Mouse (Mus musculus) midbrain, embryonic 10.5 days (tissue): Measurements from ENCODE around the gene Grip1. TPM values are rescaled to one million over a fixed set of nuclear protein-coding genes. Genes with fewer than 3 reads are reported as not detected.

Source experiments
- DNase-seq: peaks from one replicate; pipeline ENCODE4 v3.0.0-alpha.2; 2017; ENCODE audit warnings: low spot score
- H3K27ac ChIP-seq: fragments of 300-500 bp; sonication (generic); replicated peaks from 2 replicates; pipeline ENCODE4 v1.5.1; 2016; ENCODE audit warnings: mild to moderate bottlenecking
- H3K27me3 ChIP-seq: fragments of 300-500 bp; sonication (generic); 2 replicates; pipeline ENCODE4 v1.6.1; 2016; ENCODE audit warnings: low read depth, mild to moderate bottlenecking; ENCODE audit not compliant: poor library complexity, severe bottlenecking
- H3K36me3 ChIP-seq: fragments of 300-500 bp; sonication (generic); 2 replicates; pipeline ENCODE4 v1.6.1; 2016; ENCODE audit warnings: mild to moderate bottlenecking, moderate library complexity
- H3K4me1 ChIP-seq: fragments of 300-500 bp; sonication (generic); 2 replicates; pipeline ENCODE4 v1.6.1; 2016
- H3K4me3 ChIP-seq: fragments of 300-500 bp; sonication (generic); 2 replicates; pipeline ENCODE4 v1.5.1; 2016; ENCODE audit warnings: mild to moderate bottlenecking, moderate library complexity
- H3K9me3 ChIP-seq: fragments of 300-500 bp; sonication (generic); replicated peaks from 2 replicates; pipeline ENCODE4 v1.6.1; 2016; ENCODE audit warnings: mild to moderate bottlenecking
- WGBS: fragments of 180-500 bp; shearing (Covaris S2); methylation state at CpG from one replicate; pipeline ENCODE4 v1.1.7; 2016; 5-methylcytosine and 5-hydroxymethylcytosine counted together
- polyA plus RNA-seq: library from polyadenylated mRNA; unstranded; fragments of >200 nt; fragmentation: Nextera tagmentation; extraction: Ambion mirVana; gene quantifications from 2 replicates; pipeline ENCODE4 v1.2.1, GENCODE M21; 2016

The Grip1 gene
- polyA plus RNA-seq, 1 experiment from 2014 or later = 5.0 TPM

DNA sequence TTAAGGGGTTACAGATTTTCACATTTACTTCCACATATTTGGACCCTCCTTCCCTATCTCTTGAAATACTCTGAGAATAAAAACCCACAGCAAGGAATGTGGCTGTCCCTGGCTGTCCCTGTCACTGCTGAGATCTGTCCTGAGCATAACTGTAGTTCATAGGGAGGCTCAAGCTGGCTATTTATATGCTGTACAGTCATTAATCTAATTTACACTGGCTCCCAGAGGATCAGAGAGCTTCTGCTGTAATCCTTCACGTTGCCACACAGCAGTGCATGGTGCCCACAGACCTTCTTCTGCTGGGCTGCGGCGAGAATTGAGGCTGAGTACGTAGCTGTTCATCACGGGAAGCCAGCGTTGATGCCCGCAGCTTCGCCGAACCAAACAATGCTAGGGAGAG, 464.4 kb downstream of the Grip1 start:
- H3K9me3 ChIP-seq = no peaks in the 10 kb centered on the region
- no peak for DNase-seq
- no peak overlapping the region for H3K4me3 ChIP-seq
- no peaks in the 10 kb centered on the region for H3K4me1 ChIP-seq
- H3K27me3 ChIP-seq = no peaks in the 10 kb centered on the region
- no peak overlapping the region for H3K27ac ChIP-seq
- WGBS = 89% methylated on average over 9 of the region's 9 CpGs
- H3K36me3 ChIP-seq = no peaks in the 10 kb centered on the region

DNA sequence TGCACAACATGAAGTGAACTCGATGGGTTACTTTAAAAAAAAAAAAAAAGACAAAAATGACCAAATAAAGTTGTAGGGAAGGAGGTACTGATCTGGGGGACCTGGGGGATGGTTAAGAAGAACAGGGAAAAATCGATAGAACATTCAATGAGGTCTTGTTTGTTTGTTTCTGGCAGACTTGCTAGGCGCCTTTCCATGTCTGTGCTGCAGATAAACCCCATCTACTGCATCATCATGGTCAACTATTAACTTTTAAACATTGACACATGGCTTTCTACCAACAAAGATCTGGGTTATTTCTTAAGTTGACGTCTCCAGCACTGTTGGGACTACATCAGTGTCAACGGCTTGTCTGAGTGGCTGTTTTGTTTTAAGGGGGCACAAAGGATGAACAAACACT, 474.3 kb downstream of the Grip1 start:
- H3K9me3 ChIP-seq = no peaks in the 10 kb centered on the region
- peaks cover 7% of the 10 kb centered on the region for H3K4me1 ChIP-seq
- H3K27ac ChIP-seq = no peak overlapping the region
- no peaks in the 10 kb centered on the region for H3K27me3 ChIP-seq
- DNase-seq = no peak
- H3K36me3 ChIP-seq = no peaks in the 10 kb centered on the region
- no peak overlapping the region for H3K4me3 ChIP-seq
- 82% methylated on average over 5 of the region's 5 CpGs for WGBS

- DNase-seq = no peak
- Histone ChIP-seq H3K36me3 (no peaks in the 10 kb centered on the region), H3K4me3 (no peak overlapping the region), H3K27ac (no peak overlapping the region), H3K27me3 (no peaks in the 10 kb centered on the region), H3K9me3 (no peaks in the 10 kb centered on the region), H3K4me1 (peaks cover 7% of the 10 kb centered on the region)
- 93% methylated on average over 2 of the region's 2 CpGs for WGBS
These were observed 475.3 kb downstream of the Grip1 start for GRCm38 (mm10) chr10:119928921-119929320.

DNA sequence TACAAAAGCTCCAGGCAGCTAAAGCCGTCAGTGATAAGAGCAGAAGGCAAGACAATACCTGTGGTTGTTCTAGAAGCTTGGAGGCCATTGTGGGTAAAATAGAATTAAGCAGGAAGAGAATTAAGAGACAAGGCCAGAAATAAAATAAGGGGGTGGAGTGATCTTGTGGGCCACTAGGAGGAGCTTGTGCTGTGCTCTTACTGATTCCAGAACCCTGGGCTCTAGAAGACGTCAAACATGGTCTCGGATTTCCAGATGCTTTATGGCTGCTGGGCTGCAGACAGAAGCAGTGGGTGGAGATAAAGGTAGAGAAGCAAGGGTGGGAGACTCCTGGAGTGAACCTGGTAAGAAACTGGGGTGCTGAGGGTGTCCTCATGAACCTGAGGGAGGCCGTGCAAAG, 479.2 kb downstream of the Grip1 start:
- no peak for DNase-seq
- H3K36me3 ChIP-seq = no peaks in the 10 kb centered on the region
- H3K4me3 ChIP-seq = no peak overlapping the region
- no peaks in the 10 kb centered on the region for H3K27me3 ChIP-seq
- no peak overlapping the region for H3K27ac ChIP-seq
- WGBS = 76% methylated on average over 4 of the region's 4 CpGs
- H3K9me3 ChIP-seq = no peaks in the 10 kb centered on the region
- no peaks in the 10 kb centered on the region for H3K4me1 ChIP-seq

- no peaks in the 10 kb centered on the region for H3K9me3 ChIP-seq
- no peak for DNase-seq
- H3K27me3 ChIP-seq = no peaks in the 10 kb centered on the region
- no peaks in the 10 kb centered on the region for H3K4me1 ChIP-seq
- H3K27ac ChIP-seq = no peak overlapping the region
- no peaks in the 10 kb centered on the region for H3K36me3 ChIP-seq
- 94% methylated on average over 5 of the region's 5 CpGs for WGBS
- no peak overlapping the region for H3K4me3 ChIP-seq
These were observed 479.7 kb downstream of the Grip1 start for GRCm38 (mm10) chr10:119933362-119933761.

DNA sequence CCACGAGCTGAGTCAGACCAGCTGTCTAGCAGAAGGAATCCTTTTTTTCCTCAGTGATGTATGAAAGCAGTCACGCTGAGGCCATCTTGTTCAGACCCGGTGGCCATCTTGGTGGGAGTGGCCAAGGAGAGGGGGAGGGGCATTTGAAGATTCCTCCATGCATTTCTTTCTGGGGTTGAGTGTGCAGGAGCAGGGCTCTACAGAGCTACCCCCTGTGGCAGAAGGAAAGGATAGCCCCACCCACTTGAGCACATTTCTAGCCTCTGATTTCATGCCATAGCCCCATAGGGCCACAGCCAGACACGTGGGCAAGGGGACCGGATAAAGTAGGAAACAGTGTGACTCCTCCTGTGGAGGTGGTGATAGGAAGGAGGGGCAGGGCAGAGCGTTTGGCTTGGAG, 481.6 kb downstream of the Grip1 start:
- Histone ChIP-seq H3K27me3 (no peaks in the 10 kb centered on the region), H3K4me1 (no peaks in the 10 kb centered on the region), H3K9me3 (no peaks in the 10 kb centered on the region), H3K27ac (no peak overlapping the region), H3K36me3 (no peaks in the 10 kb centered on the region), H3K4me3 (no peak overlapping the region)
- DNase-seq = no peak
- 88% methylated on average over 6 of the region's 6 CpGs for WGBS

DNA sequence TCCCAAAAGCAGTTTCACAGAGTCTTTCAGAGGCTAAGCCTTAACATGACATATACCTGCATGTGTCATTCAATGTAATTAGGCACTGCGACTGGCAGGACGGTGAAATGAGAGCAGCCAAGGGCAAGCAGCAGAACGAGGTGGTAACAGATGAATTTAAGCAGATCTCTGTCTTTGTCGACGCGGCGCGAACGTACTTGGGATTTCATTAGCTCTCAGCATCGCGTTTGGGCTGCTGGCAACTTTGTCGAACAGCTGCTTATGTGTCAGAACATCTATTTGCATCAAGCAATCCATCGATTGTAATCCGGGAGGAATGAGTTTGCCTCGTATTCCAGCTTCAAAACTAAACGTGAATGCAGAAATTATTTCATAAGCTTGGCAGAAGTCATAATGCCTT, 483.9 kb downstream of the Grip1 start:
- 90% methylated on average over 16 of the region's 16 CpGs for WGBS
- no peaks in the 10 kb centered on the region for H3K4me1 ChIP-seq

GRCm38 (mm10) chr10:119943906-119944305, 490.3 kb downstream of the Grip1 start:
- no peak for DNase-seq
- Histone ChIP-seq H3K4me1 (no peaks in the 10 kb centered on the region), H3K9me3 (no peaks in the 10 kb centered on the region), H3K4me3 (no peak overlapping the region), H3K27me3 (no peaks in the 10 kb centered on the region), H3K27ac (no peak overlapping the region), H3K36me3 (no peaks in the 10 kb centered on the region)
- WGBS = 90% methylated on average over 8 of the region's 8 CpGs

More for the DNA sequence above, 483.9 kb downstream of the Grip1 start:
- no peaks in the 10 kb centered on the region for H3K9me3 ChIP-seq
- no peaks in the 10 kb centered on the region for H3K36me3 ChIP-seq
- H3K27ac ChIP-seq = no peak overlapping the region
- no peaks in the 10 kb centered on the region for H3K27me3 ChIP-seq
- DNase-seq = no peak
- H3K4me3 ChIP-seq = no peak overlapping the region

DNA sequence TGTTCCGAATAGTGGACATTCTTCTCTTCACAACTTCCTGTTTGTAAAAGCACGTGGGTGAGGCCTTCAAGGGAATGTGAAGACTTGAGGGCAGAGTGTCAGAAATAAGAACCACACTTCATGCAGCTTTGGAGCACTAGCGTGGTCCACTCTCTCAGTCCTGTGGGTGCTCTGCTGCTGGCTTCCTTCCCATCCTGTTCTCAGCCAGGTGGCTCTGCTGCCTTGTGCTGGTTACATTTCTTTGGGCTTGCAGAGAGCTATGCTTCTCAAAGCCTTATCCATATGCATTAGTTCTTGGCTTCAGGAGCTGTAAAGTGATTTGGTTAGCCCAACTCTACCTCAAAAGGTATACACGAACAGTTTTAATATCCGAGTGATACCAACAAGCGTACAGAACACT, 497.8 kb downstream of the Grip1 start:
- no peaks in the 10 kb centered on the region for H3K9me3 ChIP-seq
- WGBS = 89% methylated on average over 6 of the region's 6 CpGs

DNA sequence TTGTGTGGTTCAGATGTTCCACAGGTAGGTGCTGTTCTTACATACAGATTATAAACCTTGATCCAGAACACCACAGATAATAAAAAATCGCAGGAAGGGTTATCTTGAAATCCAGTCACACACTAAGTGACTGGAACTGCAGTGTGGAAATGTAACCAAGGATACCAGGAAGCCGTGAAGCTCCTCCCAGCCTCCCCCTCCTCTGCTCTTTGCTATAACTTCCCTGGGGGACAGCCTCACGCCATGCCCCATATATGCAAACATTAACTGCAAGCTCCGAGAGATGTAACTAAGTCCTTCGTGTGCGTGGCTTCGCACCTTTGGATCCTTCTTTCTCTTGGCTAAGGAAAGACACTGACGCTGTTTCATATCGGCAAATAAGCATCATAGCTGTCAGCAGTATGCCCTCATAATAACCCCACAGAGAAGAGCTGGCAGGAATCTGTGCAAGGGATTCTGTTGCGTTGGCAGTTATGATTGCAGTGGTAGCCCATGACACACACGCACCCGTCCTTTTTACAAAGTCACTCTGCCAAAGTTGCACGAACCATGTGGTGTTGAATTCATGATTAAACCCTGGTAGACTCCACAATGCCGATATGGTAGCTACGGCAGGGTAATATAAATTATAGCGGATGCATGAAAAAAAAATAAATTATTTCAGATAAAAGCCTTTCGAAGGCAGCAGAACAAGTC, 503.8 kb downstream of the Grip1 start:
- 95% methylated on average over 17 of the region's 17 CpGs for WGBS

More for the DNA sequence above, 497.8 kb downstream of the Grip1 start:
- DNase-seq = no peak
- Histone ChIP-seq H3K27me3 (no peaks in the 10 kb centered on the region), H3K4me3 (no peak overlapping the region), H3K27ac (no peak overlapping the region), H3K4me1 (peaks cover 12% of the 10 kb centered on the region), H3K36me3 (no peaks in the 10 kb centered on the region)

GRCm38 (mm10) chr10:119960915-119961314, 507.3 kb downstream of the Grip1 start:
- no peak for DNase-seq
- Histone ChIP-seq H3K27ac (no peak overlapping the region), H3K4me3 (no peak overlapping the region), H3K27me3 (no peaks in the 10 kb centered on the region), H3K9me3 (no peaks in the 10 kb centered on the region), H3K4me1 (peaks cover 5% of the 10 kb centered on the region), H3K36me3 (no peaks in the 10 kb centered on the region)
- WGBS = 58% methylated on average over 3 of the region's 3 CpGs

More for the DNA sequence above, 503.8 kb downstream of the Grip1 start:
- H3K27me3 ChIP-seq = no peaks in the 10 kb centered on the region
- H3K27ac ChIP-seq = no peak overlapping the region
- no peak overlapping the region for H3K4me3 ChIP-seq
- no peak for DNase-seq
- no peaks in the 10 kb centered on the region for H3K36me3 ChIP-seq
- no peaks in the 10 kb centered on the region for H3K9me3 ChIP-seq
- peaks cover 12% of the 10 kb centered on the region for H3K4me1 ChIP-seq

GRCm38 (mm10) chr10:119966321-119966720, 512.7 kb downstream of the Grip1 start:
- no peak for DNase-seq
- H3K36me3 ChIP-seq = no peaks in the 10 kb centered on the region
- no peak overlapping the region for H3K27ac ChIP-seq
- H3K4me3 ChIP-seq = no peak overlapping the region
- H3K4me1 ChIP-seq = no peaks in the 10 kb centered on the region
- 73% methylated on average over 8 of the region's 8 CpGs for WGBS
- no peaks in the 10 kb centered on the region for H3K9me3 ChIP-seq
- no peaks in the 10 kb centered on the region for H3K27me3 ChIP-seq

DNA sequence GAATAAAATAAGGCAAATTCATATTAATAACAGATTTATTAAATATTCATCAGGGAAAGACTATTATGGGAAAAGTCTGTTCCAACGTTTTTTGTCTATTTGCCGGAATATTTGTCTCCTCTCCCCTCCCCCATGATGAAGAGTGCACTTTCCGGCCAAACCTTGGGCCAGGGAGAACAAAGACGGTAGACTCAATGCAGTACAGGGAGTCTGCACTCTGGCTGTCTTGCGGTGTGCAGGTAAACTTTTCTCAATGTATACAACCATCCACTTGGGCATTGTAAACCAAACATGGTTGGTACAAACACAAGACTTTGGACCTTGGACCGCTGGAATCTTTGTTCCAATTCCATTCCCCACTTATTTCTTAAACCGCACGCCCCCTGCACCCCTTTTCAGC, 525.8 kb downstream of the Grip1 start:
- no peak for DNase-seq
- Histone ChIP-seq H3K4me1 (peaks cover 10% of the 10 kb centered on the region), H3K4me3 (no peak overlapping the region), H3K36me3 (no peaks in the 10 kb centered on the region), H3K27ac (no peak overlapping the region), H3K9me3 (no peaks in the 10 kb centered on the region), H3K27me3 (no peaks in the 10 kb centered on the region)
- WGBS = 57% methylated on average over 8 of the region's 8 CpGs

DNA sequence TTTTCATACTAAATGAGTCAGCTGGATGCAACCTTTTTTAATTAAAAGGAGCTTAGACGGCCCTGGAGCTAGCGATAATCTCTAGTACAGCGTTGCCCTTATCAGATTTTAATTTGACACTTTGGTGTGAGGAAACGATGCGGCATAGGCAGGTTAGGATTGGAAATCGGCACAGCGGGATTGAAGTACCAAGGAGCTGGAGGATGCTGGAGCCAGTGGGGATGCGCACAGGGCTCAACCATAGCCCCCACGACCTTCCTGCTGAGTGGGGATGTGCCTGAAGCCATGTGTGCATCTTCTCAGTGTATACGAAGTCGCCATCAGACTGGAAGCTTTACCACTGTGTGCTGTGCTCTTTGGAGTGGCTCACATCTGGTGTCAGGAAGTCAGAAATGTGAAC, 526.4 kb downstream of the Grip1 start:
- Histone ChIP-seq H3K4me3 (no peak overlapping the region), H3K9me3 (no peaks in the 10 kb centered on the region), H3K4me1 (peaks cover 10% of the 10 kb centered on the region), H3K36me3 (no peaks in the 10 kb centered on the region), H3K27ac (no peak overlapping the region), H3K27me3 (no peaks in the 10 kb centered on the region)
- WGBS = 36% methylated on average over 11 of the region's 11 CpGs
- DNase-seq = no peak
